Mouse (Mus musculus): ENCODE data around the gene Heyl.

The Heyl gene

DNA sequence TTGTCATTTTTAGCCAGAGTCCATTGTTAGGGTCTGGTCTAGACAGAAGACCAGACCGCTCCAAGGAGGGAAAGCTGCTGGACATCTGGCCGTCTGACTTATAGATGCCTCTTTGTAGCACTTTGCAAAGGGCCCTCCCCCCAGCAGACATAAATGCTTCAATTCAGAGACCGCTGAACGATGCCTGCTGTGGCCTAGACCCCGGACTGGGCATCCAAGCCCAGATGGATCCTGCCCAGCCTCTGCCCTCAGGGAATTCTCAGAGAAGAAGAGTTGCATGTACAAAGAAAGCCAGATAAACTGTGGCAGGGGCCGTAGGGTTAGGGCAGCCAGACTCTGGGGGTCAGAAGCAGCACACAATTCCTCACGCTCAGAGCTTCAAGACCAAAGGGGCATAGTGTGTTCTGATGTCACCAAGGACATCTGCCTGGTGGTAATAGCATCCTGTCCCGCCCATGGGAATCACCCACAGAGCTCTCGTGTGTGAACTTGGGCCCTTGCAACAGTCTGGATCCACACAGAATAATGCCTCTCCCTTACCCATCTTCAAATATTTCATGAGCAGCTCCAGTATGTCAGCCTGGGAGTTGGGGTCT lies 2.6 kb downstream of the Heyl start:
- no peak for DNase-seq (ENCODE audit: low spot score)

DNA sequence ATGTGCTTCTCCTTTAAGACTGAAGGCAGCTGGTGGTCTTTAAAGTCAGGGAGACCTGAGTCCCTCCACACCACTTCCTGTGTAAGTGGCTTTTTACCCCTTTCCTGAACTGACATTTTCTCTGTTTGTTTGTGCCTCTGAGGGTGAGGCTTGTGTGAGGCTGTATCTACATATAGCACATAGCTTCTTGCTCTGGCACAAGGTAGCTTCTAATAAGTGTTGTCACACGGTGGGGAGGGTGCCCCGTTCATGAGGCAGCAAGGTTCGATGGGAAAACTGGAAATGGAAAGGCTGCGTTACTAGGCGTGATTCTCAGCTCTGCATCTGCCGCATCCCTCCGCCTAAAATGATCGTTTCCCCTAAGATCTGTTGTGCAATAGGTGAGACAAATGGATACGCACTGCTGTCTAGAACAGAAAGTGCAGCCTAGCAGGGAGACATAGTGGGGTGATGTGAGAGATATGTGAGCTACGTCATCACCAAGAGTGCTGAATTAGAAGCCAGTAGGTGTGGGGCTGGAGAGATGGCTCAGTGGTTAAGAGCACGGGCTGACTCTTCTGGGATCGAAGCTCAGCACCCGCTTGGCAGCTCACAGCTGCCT lies 3.2 kb downstream of the Heyl start:
- DNase-seq (ENCODE audit: low spot score): no peak

DNA sequence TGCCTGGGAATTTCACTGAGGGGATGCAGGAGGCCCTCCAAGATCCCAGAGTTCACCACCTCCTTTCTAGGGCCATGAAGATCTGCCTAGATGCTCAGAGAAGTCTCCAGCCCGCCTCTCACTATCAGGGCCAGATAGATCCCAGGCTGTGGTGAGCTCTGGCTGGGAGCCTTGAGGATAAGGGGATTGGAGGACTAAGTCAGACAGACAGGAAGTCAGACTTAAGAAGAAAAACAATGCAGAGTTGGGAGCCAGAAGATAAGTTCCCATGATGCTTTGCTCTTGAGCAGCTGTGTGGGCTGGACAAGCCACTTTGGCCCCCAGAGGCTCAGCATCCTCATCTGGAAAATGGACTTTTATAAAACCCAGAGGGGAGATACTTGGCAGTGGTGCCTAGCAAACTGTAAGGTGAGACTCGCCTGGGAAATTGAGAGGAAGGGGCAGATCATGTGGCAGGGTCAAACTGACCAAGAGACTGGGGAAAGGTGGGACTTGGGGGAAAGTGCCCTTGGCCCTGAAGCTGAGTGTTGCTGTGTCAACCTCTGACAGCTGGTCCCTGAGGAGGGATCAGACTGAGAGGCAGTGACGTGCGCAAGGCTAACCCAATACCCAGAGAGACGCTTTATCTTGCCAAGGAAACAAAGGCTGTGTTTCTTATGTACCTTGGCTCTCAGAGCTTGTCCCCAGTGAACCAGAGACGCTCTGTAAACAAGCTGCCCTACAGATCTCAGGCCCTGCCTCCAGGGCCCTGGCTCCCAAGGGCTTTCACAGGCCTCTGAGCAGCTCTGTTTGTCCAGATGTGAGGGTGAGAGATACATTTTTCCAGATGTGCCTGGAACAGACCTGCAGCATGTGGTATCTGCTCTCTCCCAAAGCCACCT lies 4.3 kb downstream of the Heyl start:
- DNase-seq (ENCODE audit: low spot score): no peak

DNA sequence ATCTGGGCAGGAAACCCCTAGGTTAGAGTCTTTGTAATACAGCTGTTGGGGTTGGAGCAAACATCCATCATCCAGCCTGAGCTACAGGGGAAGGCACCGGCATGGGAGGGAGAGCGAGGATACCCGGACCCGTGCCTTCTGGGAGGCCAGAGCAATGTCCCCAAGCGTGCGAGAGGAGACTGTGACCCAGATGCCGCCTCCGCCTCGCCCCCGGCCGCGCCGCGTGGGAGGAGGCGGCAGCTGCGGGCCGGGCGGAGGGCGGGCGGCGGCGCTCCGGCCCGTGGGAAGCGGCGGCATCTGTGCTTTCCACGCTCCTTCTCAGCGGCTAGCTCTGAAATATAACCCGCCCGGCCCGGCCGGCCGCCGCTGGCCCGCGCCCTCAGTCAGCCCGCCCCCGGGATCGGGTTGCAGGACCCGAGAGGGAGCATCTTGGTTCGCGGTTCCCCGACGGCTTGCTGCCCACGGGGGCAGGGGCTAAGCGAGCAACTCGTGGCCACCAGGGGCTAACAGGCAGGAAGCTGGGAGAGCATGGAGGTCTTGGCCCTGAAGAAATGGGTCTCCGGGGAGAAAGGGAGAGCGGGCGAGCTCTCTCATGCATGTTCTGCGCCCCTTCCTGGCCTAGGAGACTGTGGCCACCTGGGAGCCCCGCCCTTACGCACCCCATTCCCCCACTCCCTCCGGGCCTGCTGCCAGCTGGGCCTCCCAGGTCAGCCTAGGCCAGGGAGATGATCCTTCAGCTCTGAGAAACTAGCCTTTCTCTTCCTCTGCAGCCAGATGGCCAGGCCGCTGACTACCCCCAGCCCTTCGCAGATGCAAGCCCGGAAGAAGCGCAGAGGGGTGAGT lies 6.2 kb downstream of the Heyl start:
- peak; percentile 41 for DNase-seq (ENCODE audit: low spot score)

DNA sequence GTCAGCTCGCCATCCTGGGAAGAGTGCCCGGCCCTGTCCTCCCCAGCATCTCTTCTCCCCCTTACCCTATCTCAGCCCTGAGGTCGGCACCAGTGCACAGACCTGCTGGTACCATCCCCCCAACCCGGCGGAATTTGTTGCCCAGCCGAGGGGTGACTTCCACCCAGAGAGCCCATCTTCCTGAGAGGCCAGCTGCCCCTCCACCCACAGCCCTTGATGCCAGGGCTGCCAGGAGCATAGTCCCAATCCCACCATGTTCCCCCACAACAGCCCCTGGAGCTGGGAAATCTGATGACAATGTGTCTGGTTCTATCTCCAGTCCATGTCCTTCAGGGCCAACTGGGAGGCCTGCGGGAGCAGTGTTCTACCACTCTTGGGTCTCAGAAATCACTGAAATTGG lies 12.9 kb downstream of the Heyl start:
- DNase-seq (ENCODE audit: low spot score): no peak

DNA sequence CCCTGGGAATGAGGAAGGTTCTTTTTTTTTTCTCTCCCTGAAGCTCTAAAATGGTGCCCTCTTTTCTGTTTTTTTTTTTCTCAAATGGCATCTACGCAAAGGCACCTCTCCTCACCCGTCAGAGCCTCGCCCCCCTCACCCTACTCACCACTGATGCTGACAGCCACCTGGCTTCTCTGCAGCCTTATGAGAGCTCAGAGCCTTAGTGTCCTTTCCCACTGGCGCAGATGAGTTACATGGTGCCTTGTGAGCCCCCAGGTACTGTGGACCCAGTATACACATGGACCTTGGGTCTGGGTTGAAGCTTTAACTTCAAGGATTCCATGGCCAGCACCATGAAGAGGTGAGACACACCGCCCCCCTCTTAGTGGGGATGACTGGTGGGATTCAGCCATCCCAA lies 13.3 kb downstream of the Heyl start:
- no peak for DNase-seq (ENCODE audit: low spot score)

DNA sequence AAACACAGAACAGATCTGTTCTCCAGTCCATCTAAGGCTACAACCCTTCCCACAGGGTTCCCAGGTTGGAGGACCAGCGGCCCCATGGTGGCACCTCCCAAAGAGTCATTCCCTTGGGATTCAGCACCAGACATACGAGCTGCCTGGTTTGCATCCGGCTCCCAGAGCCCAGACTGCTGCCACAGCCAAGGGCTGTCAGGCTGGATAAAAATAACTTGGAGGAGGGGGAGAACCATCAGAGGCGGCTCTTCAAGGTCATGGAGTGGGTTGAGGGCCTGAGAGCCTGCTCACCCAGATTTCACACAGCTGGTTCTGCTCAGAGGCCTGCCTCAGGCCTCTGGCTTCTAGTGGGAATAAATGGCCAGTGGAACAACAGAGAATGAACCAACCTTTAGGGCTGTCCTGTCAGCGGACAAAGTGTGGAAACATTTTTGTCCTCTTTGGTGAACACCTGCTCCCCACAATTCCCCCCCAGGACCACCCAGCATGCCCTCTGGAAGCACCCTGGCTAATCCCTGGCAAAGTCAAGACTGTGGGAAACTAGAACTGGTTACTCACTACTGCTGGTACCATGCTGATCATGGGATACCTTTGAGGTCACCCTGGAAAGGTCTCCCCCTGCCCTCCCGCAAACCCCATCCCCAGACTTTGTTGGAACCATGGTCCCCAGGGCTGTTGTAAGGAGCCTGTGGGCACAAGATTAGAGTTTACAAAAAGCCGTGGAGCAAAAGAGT lies 14.0 kb downstream of the Heyl start:
- DNase-seq (ENCODE audit: low spot score): no peak

DNA sequence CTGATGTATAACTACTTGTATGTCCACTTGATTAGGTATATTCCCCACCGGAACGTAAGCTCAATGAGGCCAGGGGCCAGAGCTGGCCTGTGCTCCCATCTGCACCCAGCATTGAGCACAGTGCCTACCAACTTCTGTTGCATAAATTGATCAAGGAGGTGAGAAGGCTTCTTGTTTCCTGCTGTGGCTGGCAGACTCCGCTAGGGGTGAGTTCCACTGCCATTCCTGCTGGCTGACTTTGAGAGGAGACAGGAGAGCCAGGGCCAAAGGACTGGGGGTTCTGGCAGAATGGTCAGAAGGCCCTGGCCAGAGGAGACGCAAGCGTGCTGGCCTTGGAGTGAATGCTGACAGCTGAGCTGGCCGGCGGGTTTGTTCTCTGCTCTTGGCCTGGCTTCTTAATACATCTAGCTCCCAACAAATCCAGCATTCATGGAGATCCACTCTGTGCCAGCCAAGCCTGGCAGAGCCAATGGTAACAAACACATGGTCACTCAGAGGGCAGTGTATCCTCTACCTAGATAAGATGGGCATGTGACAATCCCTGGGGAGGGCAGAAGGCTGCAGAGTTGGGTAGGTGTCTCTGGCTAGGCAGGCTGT lies 15.7 kb downstream of the Heyl start:
- DNase-seq (ENCODE audit: low spot score): peak; percentile 38

DNA sequence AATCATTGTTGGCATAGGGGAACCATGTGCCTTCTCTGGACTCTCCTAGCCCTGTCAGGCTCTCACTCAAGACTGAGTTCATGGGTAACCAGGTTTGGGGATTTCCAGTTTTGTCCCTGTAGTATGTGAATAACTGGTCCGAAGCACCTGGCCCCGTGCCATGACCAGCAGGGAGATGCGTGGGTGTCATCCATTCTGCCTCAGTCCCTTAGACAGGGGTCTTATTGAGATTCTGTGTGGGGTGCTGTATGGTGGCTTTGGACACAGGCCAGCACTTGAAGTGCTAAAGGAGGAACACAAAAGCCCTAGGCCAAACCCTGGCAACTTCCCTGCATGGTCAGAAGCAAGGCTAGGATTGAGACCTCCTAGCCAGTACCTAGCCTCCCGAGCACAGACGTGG lies 18.9 kb downstream of the Heyl start:
- DNase-seq (ENCODE audit: low spot score): no peak

DNA sequence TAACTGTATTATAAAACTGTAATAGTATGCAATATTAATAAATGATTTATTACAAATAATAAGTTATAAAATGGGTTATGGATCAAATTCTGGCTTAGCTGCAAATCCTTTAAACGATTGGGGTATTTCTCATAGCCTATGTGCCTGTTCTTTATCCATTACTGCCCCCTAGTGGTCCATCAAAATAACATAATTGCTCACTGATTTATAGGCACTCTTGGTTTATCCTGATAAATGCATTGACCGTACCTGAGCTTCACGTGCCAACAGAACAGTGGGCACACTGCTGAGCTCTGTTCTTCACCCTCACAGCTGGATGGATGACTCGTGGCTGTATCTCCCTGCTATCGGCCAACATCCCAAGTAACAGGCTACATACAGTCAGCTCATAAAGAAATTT lies 21.3 kb downstream of the Heyl start:
- DNase-seq (ENCODE audit: low spot score): no peak

DNA sequence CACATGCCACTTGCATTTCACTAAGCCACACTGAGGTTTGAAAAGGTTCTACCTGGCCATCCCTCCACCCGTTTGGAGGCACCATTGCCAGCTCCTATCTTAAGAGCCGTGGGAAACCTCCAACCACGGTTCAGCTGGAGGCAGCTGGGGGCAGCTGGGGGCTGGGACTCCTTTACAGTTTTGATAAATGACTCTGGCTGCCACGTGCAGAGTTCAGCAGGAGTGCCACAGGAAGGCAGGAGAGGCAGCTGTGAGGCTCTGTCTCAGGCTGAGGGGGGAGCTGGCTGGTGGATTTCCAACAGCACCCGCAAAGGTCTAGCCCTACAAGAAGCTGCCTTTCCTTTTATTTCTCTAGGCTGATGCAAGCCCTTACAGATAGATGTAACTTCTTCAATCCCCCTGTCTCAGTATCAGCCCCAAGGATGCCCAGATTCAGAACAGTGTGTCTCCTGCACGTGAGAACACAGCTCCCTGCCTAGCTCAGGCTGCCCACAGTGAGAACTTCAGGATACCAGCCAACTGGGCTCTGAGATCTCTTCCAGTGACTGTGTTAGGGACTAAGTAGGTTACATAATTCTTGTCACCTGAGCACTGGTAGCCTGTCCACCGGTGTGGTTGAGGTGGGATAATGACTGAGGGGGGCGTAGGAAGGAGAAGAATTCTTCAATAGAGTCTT lies 26.9 kb downstream of the Heyl start:
- no peak for DNase-seq (ENCODE audit: low spot score)

DNA sequence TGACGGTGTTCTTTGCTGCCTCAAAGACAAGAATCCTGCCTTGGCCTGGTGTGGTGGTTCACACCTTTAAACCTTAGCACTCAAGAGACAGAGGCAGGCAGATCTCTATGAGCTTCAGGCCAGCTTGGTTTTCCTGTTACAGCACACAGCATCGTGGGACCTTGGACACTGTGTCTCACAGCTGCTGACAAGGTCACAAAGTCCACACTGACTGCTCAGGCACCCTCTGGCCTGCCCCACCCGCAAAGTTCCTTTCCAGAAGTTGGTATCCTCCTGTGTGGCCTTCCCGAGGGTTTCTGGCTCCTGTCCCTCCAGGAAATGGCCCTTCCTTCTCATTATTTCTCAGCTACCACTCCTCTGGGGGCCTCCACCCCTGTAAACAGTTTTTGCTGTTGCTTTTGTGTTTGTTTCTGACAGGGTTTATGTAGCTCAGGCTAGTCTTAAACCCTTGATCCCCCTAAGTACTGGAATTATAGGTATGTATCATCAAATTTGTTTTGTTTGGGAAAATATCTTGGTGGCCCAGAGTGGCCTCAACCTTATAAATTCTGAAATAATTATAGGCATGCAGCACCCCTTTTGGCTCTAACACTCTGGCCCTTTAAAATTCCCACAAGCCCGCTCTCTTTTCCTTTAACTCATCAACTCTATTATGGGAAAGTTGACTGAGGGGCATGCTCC lies 28.5 kb downstream of the Heyl start, which contains the start of gene Pabpc4:
Gene Pabpc4, plus strand, starts transcription at position 631 of the 681 bp plus-strand sequence.
- DNase-seq (ENCODE audit: low spot score): no peak

DNA sequence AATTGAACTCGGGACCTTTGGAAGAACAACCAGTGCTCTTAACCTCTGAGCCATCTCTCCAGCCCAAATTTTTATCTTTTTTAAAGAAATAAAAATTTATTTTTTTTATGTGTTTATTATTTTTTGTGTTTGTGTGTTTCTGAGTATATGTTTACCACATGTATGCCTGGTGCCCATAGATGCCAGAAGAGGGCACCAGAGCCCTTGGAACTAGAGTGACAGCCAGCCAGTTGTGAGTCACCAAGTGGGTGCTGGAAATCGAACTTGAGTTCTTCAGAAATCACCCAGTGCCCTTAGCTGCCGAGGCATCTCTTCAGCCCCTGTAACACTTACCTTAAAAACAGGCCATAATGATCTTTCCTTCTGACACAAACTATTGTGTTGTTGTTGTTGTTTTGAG lies 37.7 kb downstream of the Heyl start:
- DNase-seq (ENCODE audit: low spot score): no peak

DNA sequence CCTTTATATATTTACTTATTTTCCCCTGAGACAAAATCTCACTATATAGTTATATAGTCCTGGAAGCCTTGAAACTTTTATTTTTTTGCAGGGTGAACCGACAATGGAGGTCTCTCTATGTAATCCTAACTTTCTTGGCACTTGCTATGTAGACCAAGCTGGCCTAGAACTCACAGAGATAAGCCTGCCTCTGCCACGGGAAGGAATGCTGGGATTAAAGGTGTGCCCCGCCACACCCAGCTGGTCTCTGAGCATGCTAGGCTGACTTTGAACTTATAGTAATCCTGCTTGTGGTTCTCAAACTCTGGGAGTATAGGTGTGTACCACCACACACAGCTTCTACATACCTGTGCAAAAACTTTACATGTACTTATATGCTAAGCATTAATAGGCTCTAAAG lies 46.8 kb downstream of the Heyl start:
- no peak for DNase-seq (ENCODE audit: low spot score)

DNA sequence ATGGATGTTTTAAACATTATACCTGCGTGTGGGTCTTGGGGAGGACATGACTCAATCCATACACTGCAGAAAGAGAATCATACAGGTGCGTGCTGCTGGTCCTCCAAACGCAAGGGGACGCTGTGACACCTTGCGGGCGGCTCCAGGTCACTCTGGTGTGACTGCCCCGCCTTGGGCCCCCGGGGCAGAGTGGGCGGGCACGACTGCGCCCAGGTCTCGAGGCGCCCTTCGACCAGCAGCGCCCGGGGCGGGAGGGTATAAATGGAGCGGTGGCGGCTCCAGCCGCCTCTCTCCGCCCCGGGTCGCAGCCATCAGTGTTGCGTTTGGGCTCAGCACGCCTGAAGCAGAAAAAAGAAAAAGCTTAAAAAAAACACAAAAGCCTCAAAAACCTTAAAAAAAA lies 49.1 kb downstream of the Heyl start:
- peak; percentile 92 for DNase-seq (ENCODE audit: low spot score)

DNA sequence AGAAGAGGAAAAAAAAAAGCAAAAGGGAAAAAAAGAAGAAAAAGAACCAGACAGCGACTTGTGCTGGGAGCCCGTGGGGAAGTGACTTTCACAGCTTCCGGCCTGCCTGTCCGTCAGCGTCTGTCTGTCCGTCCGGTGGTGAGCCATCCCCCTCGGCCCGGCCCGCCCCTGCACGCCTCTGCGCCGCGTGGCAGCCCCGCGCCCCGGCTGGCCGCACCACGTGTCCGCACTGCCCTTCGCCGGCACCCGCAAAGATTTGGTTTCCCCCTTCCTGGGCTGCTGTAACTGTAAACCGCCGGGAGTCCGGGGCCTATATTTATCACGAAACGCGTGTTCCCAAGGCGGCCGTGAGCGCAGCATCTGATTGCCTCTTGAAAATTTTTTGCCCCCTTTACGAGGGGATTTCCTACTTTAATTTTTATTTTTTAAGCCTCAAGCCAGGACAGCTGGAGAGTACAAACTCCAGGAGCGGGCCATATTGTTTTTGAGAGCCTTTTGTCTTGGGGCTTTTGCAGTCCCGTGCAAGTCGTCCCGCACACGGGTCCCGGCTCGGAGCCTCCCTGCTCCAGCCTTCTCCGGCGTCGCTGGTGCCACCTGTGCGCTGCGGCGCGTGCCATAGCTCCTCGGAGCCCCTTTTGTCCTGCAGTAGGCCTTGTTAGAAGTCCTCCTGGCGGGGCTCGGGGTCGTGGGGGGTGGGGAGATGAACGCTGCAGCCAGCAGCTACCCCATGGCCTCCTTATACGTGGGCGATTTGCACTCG lies 49.7 kb downstream of the Heyl start:
- peak; percentile 27 for DNase-seq (ENCODE audit: low spot score)

DNA sequence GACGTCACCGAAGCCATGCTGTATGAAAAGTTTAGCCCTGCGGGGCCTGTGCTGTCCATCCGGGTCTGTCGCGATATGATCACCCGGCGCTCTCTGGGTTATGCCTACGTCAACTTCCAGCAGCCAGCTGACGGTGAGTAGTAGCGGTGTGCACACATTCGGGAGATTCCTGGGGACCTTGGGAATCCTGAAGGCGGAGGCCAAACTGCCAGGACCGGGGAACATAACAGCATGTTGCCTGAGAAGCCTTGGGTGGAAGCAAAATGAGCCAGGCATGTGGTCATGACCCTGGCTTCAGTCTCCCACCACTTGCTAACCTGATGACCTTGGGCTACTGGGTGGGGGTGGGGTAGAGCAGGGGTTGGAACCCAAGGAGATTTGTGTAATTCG lies 50.3 kb downstream of the Heyl start:
- DNase-seq (ENCODE audit: low spot score): peak; percentile 13

DNA sequence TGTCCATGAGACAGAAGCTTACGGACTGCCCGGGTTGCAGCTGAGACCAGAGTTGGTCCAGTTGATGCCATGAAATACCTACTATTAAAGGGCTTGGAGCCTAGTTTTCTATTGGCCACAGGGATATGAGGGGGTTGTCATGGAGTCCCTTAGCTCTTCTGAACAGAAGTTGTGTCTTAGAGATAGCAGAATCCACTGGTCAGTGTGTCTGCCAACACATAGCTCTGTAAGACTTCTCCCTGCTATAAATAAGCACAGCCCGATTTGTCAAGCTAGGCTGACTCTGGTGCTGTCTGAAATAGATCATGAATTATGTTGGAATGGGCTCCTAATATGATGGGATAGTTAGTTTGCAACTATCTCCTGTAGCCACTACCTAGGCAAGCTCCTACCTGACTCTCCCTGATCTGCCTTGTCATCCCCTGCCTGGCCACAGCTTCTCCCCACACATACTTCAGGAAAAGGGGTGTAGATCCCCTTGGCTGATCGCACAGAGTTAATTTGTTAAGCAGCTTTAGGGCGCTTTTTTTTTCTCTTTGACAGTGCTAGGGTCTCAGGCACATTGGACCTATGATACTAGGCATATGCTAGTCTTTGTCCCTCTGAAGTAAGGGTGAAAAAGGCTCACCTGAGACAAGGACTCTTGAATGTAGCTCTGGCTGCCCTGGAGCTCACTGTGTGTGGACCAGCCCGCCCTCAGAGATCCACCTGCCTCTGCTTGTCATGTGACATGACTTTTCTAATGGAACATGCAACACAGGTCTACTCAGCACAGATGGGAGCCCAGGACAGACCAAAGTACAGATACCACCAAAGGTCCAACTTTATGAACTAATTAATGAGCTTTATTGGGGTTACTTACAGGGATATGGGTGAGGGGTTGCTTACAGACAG lies 51.6 kb downstream of the Heyl start:
- DNase-seq (ENCODE audit: low spot score): no peak
